Mouse (Mus musculus): ENCODE measurements around the gene Dab2ip. TPM values are rescaled to one million over a fixed set of nuclear protein-coding genes. Genes with fewer than 3 reads are reported as not detected.

The Dab2ip gene
- total RNA-seq, 4 experiments from 2014 or later, result 38.2 to 71.8 (median 40.3) TPM

- DNase-seq (ENCODE audit: low spot score in 2 of 2), result peak in 1 of 2 experiments; percentile 25
These were observed 922 bp downstream of the Dab2ip start for GRCm38 (mm10) chr2:35558826-35559550.

GRCm38 (mm10) chr2:35559551-35559835 lies 1.4 kb downstream of the Dab2ip start:
- peak in 1 of 2 experiments; percentile 25 for DNase-seq (ENCODE audit: low spot score in 2 of 2)

DNA sequence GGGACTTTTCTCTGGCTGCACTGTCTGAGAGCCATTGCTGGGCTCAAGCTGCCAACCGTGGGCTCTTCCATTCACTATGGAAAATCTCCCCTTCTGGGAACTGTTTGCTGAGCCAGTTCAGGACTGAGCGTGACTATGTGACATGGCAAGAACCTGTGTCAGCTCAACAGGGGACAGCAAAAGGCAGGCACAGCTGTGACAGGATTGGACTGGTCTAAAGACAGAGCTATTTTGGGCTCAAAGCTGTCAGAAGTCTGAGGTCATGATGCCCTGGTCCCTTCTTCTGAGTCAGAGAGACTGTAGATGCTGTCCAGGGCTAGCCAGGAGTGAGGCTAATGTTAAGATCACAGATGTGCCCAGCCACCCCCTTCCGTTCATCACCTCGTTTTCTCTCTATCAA lies 5.7 kb downstream of the Dab2ip start:
- DNase-seq (ENCODE audit: low spot score in 2 of 2), result peak; percentile 35 to 54

GRCm38 (mm10) chr2:35565051-35565836 lies 7.2 kb downstream of the Dab2ip start:
- no peak for DNase-seq (ENCODE audit: low spot score in 2 of 2)

DNA sequence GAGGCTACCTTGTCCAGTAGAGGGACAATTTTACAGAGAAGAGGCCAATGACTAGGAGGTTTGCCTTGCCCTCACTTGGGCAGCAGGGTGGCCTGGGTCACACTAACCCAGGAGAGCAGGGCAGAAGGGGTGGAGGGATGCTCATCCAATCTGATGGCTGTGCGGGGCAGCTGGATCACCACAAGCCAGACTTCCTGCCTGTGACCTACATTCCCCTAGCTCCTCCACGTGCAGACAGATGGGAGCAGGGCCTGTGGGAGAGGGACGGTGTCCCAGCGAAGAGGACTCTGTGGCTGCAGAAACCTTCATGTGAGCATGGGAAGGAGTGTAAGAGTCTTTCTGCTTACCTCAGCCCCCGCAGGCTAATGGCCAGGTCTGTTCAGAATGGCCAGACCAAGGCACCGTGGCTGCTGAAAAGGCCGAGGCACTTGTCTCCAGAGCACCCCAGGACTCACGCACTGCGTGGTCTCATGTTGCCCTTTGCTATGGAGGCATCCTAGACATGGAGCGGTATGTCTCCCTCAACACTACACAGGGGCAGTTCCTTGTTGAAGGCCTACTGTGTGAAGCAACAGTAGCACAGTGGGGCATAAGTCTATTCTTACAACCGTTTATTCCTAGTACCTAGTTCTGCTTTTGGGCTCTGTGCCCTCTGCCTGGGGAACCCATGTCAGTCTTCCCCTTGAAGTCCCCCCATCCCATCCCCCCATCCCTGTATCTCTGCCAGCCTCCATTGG lies 9.1 kb downstream of the Dab2ip start:
- peak in 1 of 2 experiments; percentile 25 for DNase-seq (ENCODE audit: low spot score in 2 of 2)

DNA sequence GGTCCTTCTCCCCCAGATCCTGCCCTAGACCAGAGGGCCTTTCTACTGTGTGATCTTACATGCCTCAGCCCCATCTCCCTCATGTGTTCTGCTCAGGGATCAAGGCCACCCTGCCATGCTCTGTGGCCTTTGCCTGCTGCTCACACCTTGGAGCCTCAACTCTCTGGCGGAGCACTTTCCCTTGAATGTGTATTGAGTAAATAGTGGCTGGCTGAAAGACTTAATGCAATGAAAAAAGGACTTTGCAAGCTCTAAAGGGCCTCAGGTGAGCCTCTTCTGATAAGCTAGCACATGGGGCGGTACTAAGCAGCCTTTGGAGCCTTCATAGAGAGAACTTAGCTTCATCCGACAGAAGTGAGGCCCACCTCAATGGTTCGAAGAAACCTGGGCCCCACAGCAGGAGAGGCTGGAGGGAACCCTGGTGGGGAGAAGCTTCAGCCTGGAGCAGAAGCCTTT lies 9.7 kb downstream of the Dab2ip start:
- DNase-seq (ENCODE audit: low spot score in 2 of 2), result no peak

- DNase-seq (ENCODE audit: low spot score in 2 of 2), result no peak
These were observed 12.7 kb downstream of the Dab2ip start for GRCm38 (mm10) chr2:35570743-35571142.

- DNase-seq (ENCODE audit: low spot score in 2 of 2), result no peak
These were observed 16.6 kb downstream of the Dab2ip start for GRCm38 (mm10) chr2:35574643-35575042.

- DNase-seq (ENCODE audit: low spot score in 2 of 2), result no peak
These were observed 18.6 kb downstream of the Dab2ip start for GRCm38 (mm10) chr2:35576675-35577074.

- DNase-seq (ENCODE audit: low spot score in 2 of 2), result no peak
These were observed 22.0 kb downstream of the Dab2ip start for GRCm38 (mm10) chr2:35580111-35580510.

GRCm38 (mm10) chr2:35581501-35582340 lies 23.7 kb downstream of the Dab2ip start:
- DNase-seq (ENCODE audit: low spot score in 2 of 2), result peak; percentile 62 to 74

- peak; percentile 76 to 86 for DNase-seq (ENCODE audit: low spot score in 2 of 2)
These were observed 24.4 kb downstream of the Dab2ip start for GRCm38 (mm10) chr2:35582341-35582941.

- no peak for DNase-seq (ENCODE audit: low spot score in 2 of 2)
These were observed 25.3 kb downstream of the Dab2ip start for GRCm38 (mm10) chr2:35583406-35583805.

GRCm38 (mm10) chr2:35584011-35584410 lies 25.9 kb downstream of the Dab2ip start:
- DNase-seq (ENCODE audit: low spot score in 2 of 2), result peak in 1 of 2 experiments; percentile 33

DNA sequence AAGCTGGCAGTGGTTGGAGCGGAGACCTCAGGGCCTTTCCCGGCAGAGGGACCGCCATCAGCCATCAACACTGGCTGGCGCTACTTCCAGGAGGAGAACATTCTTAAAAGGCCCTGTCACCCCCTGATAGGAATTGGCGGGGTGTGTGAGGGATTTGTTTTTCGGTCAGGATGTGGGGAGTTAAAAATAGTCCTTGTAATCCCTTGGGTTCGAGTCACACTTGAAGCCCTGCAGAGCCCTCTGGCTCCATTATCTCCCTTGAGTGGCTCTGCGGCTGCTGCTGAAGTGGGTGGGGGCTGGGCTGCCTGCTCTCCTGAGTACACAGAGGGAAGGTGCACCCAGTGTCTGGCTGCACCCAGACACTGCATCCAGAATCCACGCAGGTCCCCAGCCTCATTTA lies 30.3 kb downstream of the Dab2ip start:
- no peak for DNase-seq (ENCODE audit: low spot score in 2 of 2)

DNA sequence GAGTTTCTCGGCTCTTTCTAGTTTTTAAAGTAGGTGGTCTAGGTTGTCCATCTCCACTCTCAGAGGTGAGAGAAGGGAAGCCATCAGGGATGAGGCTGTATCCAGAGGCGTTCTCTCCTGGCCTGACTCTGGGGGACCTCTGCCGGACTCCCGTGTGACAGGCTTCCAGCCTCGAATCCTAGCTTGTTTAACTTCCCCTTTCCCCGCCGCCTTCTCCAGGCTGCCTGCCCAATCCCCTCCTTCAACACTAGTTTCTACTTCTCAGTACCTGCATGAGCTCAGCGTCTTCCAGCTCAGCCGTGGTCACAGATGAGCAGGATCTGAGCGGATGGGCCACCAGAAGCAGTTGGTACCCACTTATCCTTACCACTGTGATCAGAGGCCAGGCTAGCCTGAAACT lies 31.3 kb downstream of the Dab2ip start:
- no peak for DNase-seq (ENCODE audit: low spot score in 2 of 2)

DNA sequence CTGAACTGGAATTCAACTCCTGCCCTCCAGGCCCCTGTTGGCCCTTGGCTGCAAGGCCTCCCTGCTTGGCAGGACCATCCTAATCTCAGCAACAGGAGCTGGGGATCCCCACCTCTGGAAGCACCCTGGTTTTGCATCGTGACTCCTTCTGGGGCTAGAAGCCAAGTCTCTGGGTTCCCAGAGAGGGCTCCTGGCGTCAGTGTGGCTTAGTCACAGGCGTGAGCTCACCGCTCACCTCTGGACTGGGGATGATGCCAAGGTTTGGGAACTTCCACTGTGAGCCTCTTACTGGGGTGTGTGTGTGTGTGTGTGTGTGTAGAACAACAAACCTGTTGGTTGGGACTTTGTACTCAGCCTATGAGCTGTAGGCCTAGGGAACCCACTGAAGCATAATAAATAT lies 31.7 kb downstream of the Dab2ip start:
- DNase-seq (ENCODE audit: low spot score in 2 of 2), result peak in 1 of 2 experiments; percentile 53

- DNase-seq (ENCODE audit: low spot score in 2 of 2), result no peak
These were observed 34.1 kb downstream of the Dab2ip start for GRCm38 (mm10) chr2:35591961-35592724.

- no peak for DNase-seq (ENCODE audit: low spot score in 2 of 2)
These were observed 34.8 kb downstream of the Dab2ip start for GRCm38 (mm10) chr2:35592725-35593392.
